Mouse (Mus musculus): ENCODE data around the gene Slc15a5. TPM values are rescaled to one million over a fixed set of nuclear protein-coding genes. Genes with fewer than 3 reads are reported as not detected.

Slc15a5 gene
- total RNA-seq, 2 experiments from 2014 or later, result not detected

- intact Hi-C loops (cut with DNase I), result loop anchor here (10.0 kb wide), 1 partner anchor 174 kb away; no protein-coding TSS in a partner anchor
- DNase-seq (ENCODE audit: low spot score in 2 of 2), result no peak
Measured at GRCm38 (mm10) chr6:137980905-137981696, 98.6 kb downstream of the Slc15a5 start.

GRCm38 (mm10) chr6:137980413-137980812 is 99.3 kb downstream of the Slc15a5 start:
- DNase-seq (ENCODE audit: low spot score in 2 of 2), result no peak
- intact Hi-C loops (cut with DNase I), result loop anchor here (10.0 kb wide), 1 partner anchor 174 kb away; no protein-coding TSS in a partner anchor

GRCm38 (mm10) chr6:137979802-137980201 is 99.9 kb downstream of the Slc15a5 start:
- intact Hi-C loops (cut with DNase I), result loop anchor here (10.0 kb wide), 1 partner anchor 175 kb away; no protein-coding TSS in a partner anchor

GRCm38 (mm10) chr6:137976021-137976420 is 103.7 kb downstream of the Slc15a5 start:
- intact Hi-C loops (cut with DNase I), result no loop called here
- no peak for DNase-seq (ENCODE audit: low spot score in 2 of 2)

More at GRCm38 (mm10) chr6:137979802-137980201, 99.9 kb downstream of the Slc15a5 start:
- DNase-seq (ENCODE audit: low spot score in 2 of 2), result no peak

- intact Hi-C loops (cut with DNase I), result no loop called here
- no peak for DNase-seq (ENCODE audit: low spot score in 2 of 2)
Measured at GRCm38 (mm10) chr6:137963703-137964102, 116.0 kb downstream of the Slc15a5 start.

GRCm38 (mm10) chr6:137962836-137963235 is 116.9 kb downstream of the Slc15a5 start:
- intact Hi-C loops (cut with DNase I), result no loop called here
- no peak for DNase-seq (ENCODE audit: low spot score in 2 of 2)

- intact Hi-C loops (cut with DNase I), result no loop called here
- DNase-seq (ENCODE audit: low spot score in 2 of 2), result no peak
Measured at GRCm38 (mm10) chr6:137960023-137960778, 119.5 kb downstream of the Slc15a5 start.

- no peak for DNase-seq (ENCODE audit: low spot score in 2 of 2)
- intact Hi-C loops (cut with DNase I), result no loop called here
Measured at GRCm38 (mm10) chr6:137957630-137958029, 122.1 kb downstream of the Slc15a5 start.

GRCm38 (mm10) chr6:137956783-137957429 is 122.8 kb downstream of the Slc15a5 start:
- intact Hi-C loops (cut with DNase I), result no loop called here
- no peak for DNase-seq (ENCODE audit: low spot score in 2 of 2)

- intact Hi-C loops (cut with DNase I), result loop anchor here (10.0 kb wide), 1 partner anchor 142 kb away; no protein-coding TSS in a partner anchor
- DNase-seq (ENCODE audit: low spot score in 2 of 2), result no peak
Measured at GRCm38 (mm10) chr6:137946520-137946919, 133.2 kb downstream of the Slc15a5 start.

GRCm38 (mm10) chr6:137940374-137941218 is 139.1 kb downstream of the Slc15a5 start:
- intact Hi-C loops (cut with DNase I), result loop anchor here (10.0 kb wide), 1 partner anchor 136 kb away; no protein-coding TSS in a partner anchor
- no peak for DNase-seq (ENCODE audit: low spot score in 2 of 2)

- DNase-seq (ENCODE audit: low spot score in 2 of 2), result no peak
Measured at GRCm38 (mm10) chr6:137937541-137937940, 142.2 kb downstream of the Slc15a5 start.

GRCm38 (mm10) chr6:137936268-137936667 is 143.4 kb downstream of the Slc15a5 start:
- DNase-seq (ENCODE audit: low spot score in 2 of 2), result no peak
- intact Hi-C loops (cut with DNase I), result loop anchor here (10.0 kb wide), 1 partner anchor 61 kb away; no protein-coding TSS in a partner anchor

More at GRCm38 (mm10) chr6:137937541-137937940, 142.2 kb downstream of the Slc15a5 start:
- intact Hi-C loops (cut with DNase I), result loop anchor here (10.0 kb wide), 1 partner anchor 63 kb away; no protein-coding TSS in a partner anchor

- DNase-seq (ENCODE audit: low spot score in 2 of 2), result no peak
- intact Hi-C loops (cut with DNase I), result loop anchor here (10.0 kb wide), 1 partner anchor 61 kb away; no protein-coding TSS in a partner anchor
Measured at GRCm38 (mm10) chr6:137935857-137936256, 143.9 kb downstream of the Slc15a5 start.

GRCm38 (mm10) chr6:137935341-137935740 is 144.4 kb downstream of the Slc15a5 start:
- peak; percentile 29 to 46 for DNase-seq (ENCODE audit: low spot score in 2 of 2)
- intact Hi-C loops (cut with DNase I), result loop anchor here (10.0 kb wide), 1 partner anchor 61 kb away; no protein-coding TSS in a partner anchor

- intact Hi-C loops (cut with DNase I), result loop anchor here (10.0 kb wide), 1 partner anchor 60 kb away; no protein-coding TSS in a partner anchor
- peak; percentile 71 to 76 for DNase-seq (ENCODE audit: low spot score in 2 of 2)
Measured at GRCm38 (mm10) chr6:137934545-137935298, 145.0 kb downstream of the Slc15a5 start.
